Mouse (Mus musculus) CH12.LX (cell line): ENCODE measurements around the gene Gnai1.

Source experiments
- CTCF ChIP-seq, 2 experiments: IDR thresholded peaks in 1 of 2; conservative IDR thresholded peaks in 1 of 2; 2 replicates each; pipeline ENCODE4 v1.5.1; 2011 to 2012; ENCODE audit warnings: low read depth in 2 of 2, low read length in 2 of 2, improper control_type of control experiment in 1 of 2, inconsistent platforms in 1 of 2, mild to moderate bottlenecking in 1 of 2, moderate library complexity in 1 of 2
- MEF2A ChIP-seq: IDR thresholded peaks from 2 replicates; pipeline ENCODE4 v1.6.1; 2014; ENCODE audit warnings: low read depth, mild to moderate bottlenecking, inconsistent platforms, low read length, improper control_type of control experiment, borderline replicate concordance
- POLR2A ChIP-seq: IDR thresholded peaks from 2 replicates; pipeline ENCODE4 v1.6.1; 2011; ENCODE audit warnings: low read depth, mild to moderate bottlenecking, improper control_type of control experiment, low read length
- UBTF ChIP-seq: IDR thresholded peaks from 2 replicates; pipeline ENCODE4 v1.6.1; 2012; ENCODE audit warnings: low read depth, mild to moderate bottlenecking, inconsistent platforms, low read length, improper control_type of control experiment, moderate library complexity
- ZNF384 ChIP-seq: IDR thresholded peaks from 2 replicates; pipeline ENCODE4 v1.6.1; 2012; ENCODE audit warnings: low read depth, low read length, improper control_type of control experiment, inconsistent platforms

DNA sequence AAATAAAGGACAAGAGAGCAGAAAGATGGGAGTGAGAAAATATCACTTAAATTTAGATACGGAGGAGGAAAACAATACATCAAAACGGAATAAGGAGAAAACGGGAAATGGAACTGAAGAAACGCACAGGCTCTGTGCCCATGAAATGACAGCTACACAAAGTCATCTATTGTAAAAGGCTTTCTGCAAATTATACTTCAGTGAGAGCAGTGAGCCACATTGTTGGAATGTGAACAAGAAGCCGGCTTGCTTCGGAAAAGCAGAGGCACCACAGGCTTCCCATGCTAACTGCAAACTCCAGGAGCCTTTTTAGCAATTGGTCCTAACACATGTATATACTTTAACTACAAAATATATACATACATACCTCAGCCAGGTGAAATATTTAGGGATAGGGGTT, 34.0 kb downstream of the Gnai1 start:
- TF ChIP-seq UBTF (no peak), CTCF (conservative IDR thresholded peaks at IDR 0.05 in 1 of 2, IDR thresholded peaks at IDR 0.05 in 1 of 2; ENCODE audit: low read depth in 2 of 2, low read length in 2 of 2) (no peak), ZNF384 (no peak), POLR2A (no peak), MEF2A (no peak)
